Mouse (Mus musculus) inflammation-experienced regulatory T-cells (primary cell): ENCODE results near the gene Zfp384. TPM values are rescaled to one million over a fixed set of nuclear protein-coding genes. Genes with fewer than 3 reads are reported as not detected.

Experiments used
- polyA plus RNA-seq, 2 experiments: library from polyadenylated mRNA; unstranded; fragments of 100-300 nt; shearing (Covaris generic); gene quantifications; one replicate each; pipeline ENCODE4 v1.2.1; 2017

Gene Zfp384
- polyA plus RNA-seq: 10 to 100 TPM; 68.0 to 76.1 TPM

DNA sequence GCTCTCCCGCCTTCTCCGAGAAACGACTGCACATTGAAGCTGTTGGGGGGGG lies at the start of gene Zfp384:
Zfp384 (plus strand) TSS at position 17 of the 52 bp plus-strand sequence.

DNA sequence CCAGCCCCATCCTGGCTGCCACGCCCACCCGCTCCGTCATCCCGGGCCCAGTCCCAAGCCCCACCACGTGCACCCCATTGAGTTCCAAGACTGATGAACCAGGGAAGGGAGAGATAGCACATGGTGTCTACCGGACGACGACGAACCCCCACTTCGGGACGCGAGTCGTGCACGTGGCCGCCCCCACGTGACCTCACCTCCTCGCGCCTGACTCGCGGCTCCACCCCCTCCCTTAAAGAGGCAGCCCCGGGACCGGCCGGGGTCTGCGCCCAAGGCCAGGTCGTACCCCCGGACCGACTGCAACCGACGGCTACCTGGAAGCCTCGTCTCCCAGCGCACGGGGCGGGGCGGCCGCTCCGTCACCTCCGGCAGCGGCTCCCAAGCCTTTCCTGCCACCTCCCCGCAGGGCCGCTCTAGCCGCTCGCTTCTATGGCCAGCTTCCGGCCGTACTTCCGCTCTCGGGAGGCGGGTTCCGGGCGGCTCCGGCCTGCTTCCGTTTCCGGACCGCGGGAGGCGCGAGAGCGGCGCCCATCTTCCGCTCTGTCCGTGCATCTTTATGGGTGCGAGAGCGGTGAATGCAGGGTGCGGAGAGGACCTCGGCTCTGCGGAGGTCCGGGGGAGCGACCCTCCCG lies 43.7 kb upstream of the Zfp384 start, which contains the start of gene Cops7a:
Cops7a (minus strand) TSS at position 451 of the 632 bp plus-strand sequence.

DNA sequence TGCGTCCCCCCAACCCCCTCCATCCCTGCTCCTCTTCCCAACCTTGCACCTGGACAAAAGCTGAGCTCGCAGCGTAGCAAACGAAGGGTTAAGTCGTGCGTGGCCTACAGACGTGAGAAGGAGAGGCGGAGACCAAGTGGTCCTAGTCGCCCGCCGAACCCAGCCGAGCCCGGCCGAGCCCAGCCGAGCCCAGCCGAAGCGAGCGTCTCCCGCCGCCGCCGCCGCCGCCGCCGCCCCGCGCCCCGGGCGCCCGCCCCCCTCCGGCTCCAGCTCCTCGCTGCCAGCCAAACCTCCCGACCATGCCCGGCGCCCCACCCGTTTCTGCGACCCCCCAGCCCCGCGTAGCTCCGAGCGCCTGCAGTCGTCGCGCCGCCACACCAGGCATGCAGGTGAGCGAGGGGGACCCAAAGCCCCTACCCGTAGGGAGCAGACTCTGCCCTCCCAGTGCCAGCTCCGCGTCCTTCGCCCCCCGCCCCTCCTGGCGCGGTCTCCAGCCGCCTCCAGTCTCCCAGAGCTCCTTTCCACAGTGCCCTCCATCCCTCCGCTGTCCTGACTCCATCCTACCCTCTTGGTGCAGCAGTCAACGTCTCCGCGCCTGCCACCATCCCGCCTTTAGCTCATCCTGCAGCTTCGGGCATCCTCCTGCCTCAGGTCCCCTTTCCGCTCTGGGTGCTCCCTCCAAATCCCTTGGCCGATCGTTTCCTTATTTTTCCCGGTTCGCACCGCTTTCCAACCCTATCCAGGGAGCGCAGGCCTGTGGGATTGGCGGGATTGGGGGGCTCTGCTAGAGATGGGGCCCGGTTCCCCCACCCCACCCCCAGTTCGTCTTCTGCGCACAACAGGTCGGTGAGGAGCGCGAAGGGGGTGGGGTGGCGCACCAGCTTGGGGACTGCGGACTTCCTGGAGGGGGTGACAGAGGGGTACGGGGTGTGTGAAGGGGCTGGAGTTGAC lies 12.1 kb upstream of the Zfp384 start, which contains the start of gene Pianp:
Pianp (plus strand) TSS at position 144 of the 951 bp plus-strand sequence.

DNA sequence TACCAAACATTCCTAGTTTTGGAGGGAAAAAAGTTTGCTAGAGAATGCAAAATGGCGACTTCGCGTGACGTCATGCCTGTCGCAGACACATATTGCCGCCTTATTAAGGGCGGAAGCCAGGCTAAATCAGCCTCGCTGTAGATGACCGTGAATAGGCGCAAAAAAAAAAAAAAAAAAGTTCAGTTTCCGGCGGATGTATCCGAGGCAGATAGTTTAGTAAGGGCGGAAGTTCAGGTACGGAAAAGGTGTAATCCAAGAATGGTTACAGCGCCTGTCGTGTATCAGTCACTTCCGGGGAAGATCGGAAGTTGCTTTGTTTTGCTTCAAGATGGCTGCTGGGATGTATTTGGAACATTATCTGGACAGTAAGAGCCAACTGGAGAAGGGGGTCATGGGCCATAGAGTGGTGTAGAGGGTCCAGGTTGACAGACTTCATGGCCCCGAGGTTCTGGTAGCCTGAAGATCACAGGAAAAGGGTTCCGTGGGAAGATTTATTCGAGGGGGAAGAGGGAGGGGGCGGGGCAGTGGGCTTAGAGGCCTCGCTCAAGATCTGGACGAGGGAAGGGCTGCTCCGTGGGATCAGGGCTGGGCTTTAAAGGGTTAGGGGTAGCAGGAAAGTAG lies 30.7 kb downstream of the Zfp384 start, which contains the start of gene Ing4:
Ing4 (plus strand) TSS at position 228 of the 621 bp plus-strand sequence.

DNA sequence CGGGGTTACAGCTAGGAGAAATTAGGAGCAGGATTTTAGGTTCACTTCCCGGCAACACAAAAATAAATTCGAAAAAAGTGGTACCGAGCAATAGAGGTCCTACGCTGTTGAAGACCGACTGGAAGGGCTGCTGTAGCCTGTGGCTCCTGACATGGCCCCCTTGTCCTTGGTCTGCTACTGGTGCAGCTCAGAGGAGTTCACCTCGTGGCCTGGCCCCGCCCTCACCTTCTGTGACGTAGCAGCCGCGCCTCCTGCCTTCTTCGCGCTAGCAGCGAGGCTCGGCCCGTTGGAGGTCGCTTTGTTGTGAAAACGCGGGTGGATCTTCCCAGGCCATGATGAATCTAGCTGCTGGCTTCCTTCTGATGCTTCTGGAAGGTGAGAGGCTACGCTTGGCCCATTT lies 40.7 kb downstream of the Zfp384 start, which contains the start of gene Acrbp:
Acrbp (plus strand) TSS at position 12 of the 400 bp plus-strand sequence.

DNA sequence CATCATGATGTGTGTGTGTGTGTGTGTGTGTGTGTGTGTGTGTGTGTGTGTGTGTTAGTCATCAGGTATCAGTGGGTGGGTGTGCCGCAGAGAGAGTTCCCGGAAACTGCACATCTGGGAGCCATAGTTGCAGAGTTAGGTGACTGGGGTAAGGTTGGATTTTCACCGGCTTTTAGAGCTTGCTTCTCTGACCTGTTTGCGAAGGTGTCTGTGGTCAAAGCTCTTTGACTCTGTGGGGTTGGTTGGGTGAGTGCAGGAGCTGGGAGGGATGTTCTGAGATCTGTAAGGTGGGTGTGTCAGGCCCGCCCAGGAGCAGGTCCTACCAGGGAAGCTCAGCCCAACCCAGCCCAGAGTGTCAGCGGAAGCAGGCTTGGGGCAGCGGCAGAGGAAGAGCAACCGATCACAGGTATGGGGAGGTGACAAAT lies 58.6 kb downstream of the Zfp384 start, which contains the start of gene Lpar5:
Lpar5 (plus strand) TSS at position 350 of the 425 bp plus-strand sequence.

Other genes starting within 250 kb of the Zfp384 start
- gene Eno2, start 239.5 kb upstream of the Zfp384 start, polyA plus RNA-seq: 1 to 10 TPM; 2.8 to 3.5 TPM
- gene Lrrc23, start 229.4 kb upstream of the Zfp384 start, polyA plus RNA-seq: 1 to 10 TPM; 1.1 to 1.6 TPM
- 1 to 10 TPM; 4.4 to 4.5 TPM for gene Spsb2, start 200.5 kb upstream of the Zfp384 start, polyA plus RNA-seq
- gene Tpi1, start 194.8 kb upstream of the Zfp384 start, polyA plus RNA-seq: 10 to 100 TPM; 75.7 to 86.0 TPM
- gene Usp5, start 179.7 kb upstream of the Zfp384 start, polyA plus RNA-seq: 100 to 1,000 TPM in 1 of 2 experiments, 10 to 100 TPM in 1; 96.6 to 112 TPM
- gene Cdca3, start 179.6 kb upstream of the Zfp384 start, polyA plus RNA-seq: 1 to 10 TPM; 2.0 to 4.3 TPM
- under 1 TPM; 0.28 to 0.76 TPM for gene Gnb3, start 168.9 kb upstream of the Zfp384 start, polyA plus RNA-seq
- gene P3h3, start 151.4 kb upstream of the Zfp384 start, polyA plus RNA-seq: 1 to 10 TPM in 1 of 2 experiments, not detected in 1; 1.2 TPM
- gene Gpr162, start 145.2 kb upstream of the Zfp384 start, polyA plus RNA-seq: under 1 TPM; 0.11 to 0.89 TPM
- gene Cd4, start 120.9 kb upstream of the Zfp384 start, polyA plus RNA-seq: 100 to 1,000 TPM; 455 to 600 TPM
- gene Lag3, start 97.4 kb upstream of the Zfp384 start, polyA plus RNA-seq: 10 to 100 TPM in 1 of 2 experiments, 1 to 10 TPM in 1; 9.9 to 11.9 TPM
- 10 to 100 TPM; 35.8 to 45.4 TPM for gene Ptms, start 89.0 kb upstream of the Zfp384 start, polyA plus RNA-seq
- 100 to 1,000 TPM; 176 to 183 TPM for gene Mlf2, start 77.8 kb upstream of the Zfp384 start, polyA plus RNA-seq
- gene Cops7a, start 43.6 kb upstream of the Zfp384 start, polyA plus RNA-seq: 10 to 100 TPM; 69.8 to 77.3 TPM
- under 1 TPM in 1 of 2 experiments, not detected in 1; 0.45 TPM for gene Pianp, start 12.5 kb upstream of the Zfp384 start, polyA plus RNA-seq
- gene Ing4, start 30.6 kb downstream of the Zfp384 start, polyA plus RNA-seq: 10 to 100 TPM; 85.4 to 87.6 TPM
- 10 to 100 TPM; 20.3 to 33.0 TPM for gene Acrbp, start 40.5 kb downstream of the Zfp384 start, polyA plus RNA-seq
- gene Lpar5, start 58.8 kb downstream of the Zfp384 start, polyA plus RNA-seq: 10 to 100 TPM; 19.2 to 25.7 TPM
- gene Chd4, start 86.8 kb downstream of the Zfp384 start, polyA plus RNA-seq: 10 to 100 TPM; 50.7 to 54.2 TPM
- 10 to 100 TPM; 44.4 to 53.1 TPM for gene Nop2, start 122.8 kb downstream of the Zfp384 start, polyA plus RNA-seq
- 10 to 100 TPM; 30.3 to 30.4 TPM for gene Iffo1, start 136.1 kb downstream of the Zfp384 start, polyA plus RNA-seq
- gene Gapdh, start 157.3 kb downstream of the Zfp384 start, polyA plus RNA-seq: 100 to 1,000 TPM; 230 to 258 TPM
- gene Ncapd2, start 182.6 kb downstream of the Zfp384 start, polyA plus RNA-seq: 10 to 100 TPM; 22.3 to 23.4 TPM
- 10 to 100 TPM; 77.6 to 84.4 TPM for gene Mrpl51, start 182.7 kb downstream of the Zfp384 start, polyA plus RNA-seq
- 10 to 100 TPM; 43.8 TPM for gene Vamp1, start 206.4 kb downstream of the Zfp384 start, polyA plus RNA-seq
- 100 to 1,000 TPM in 1 of 2 experiments, 10 to 100 TPM in 1; 98.8 to 118 TPM for gene Tapbpl, start 222.7 kb downstream of the Zfp384 start, polyA plus RNA-seq
- gene Cd27, start 227.9 kb downstream of the Zfp384 start, polyA plus RNA-seq: 100 to 1,000 TPM; 493 to 591 TPM